Mouse (Mus musculus) liver, embryonic 11.5 days (tissue): ENCODE results near the gene Trhde. TPM values are rescaled to one million over a fixed set of nuclear protein-coding genes. Genes with fewer than 3 reads are reported as not detected.

Experiments used
- ATAC-seq: fragments of 200-750 bp; cut with Nextera tagmentation; replicated peaks from 2 replicates; pipeline ENCODE4 v1.8.0; 2017; ENCODE audit warnings: moderate number of reproducible peaks, mild to moderate bottlenecking, moderate TSS enrichment, moderate library complexity; ENCODE audit not compliant: low FRiP score
- DNase-seq: peaks from one replicate; pipeline ENCODE4 v3.0.0-alpha.2; 2017; ENCODE audit warnings: low spot score
- H3K27ac ChIP-seq: fragments of 300-500 bp; sonication (generic); 2 replicates; pipeline ENCODE4 v1.5.1; 2014; ENCODE audit warnings: mild to moderate bottlenecking, low read depth, low read length, control low read depth
- H3K27me3 ChIP-seq: fragments of 300-500 bp; sonication (generic); replicated peaks from 2 replicates; pipeline ENCODE4 v1.6.1; 2014; ENCODE audit warnings: low read length, mixed read lengths; ENCODE audit not compliant: control insufficient read depth, insufficient read depth
- H3K36me3 ChIP-seq: fragments of 300-500 bp; sonication (generic); 2 replicates; pipeline ENCODE4 v1.6.1; 2014; ENCODE audit warnings: mild to moderate bottlenecking, low read length, moderate library complexity, mixed read lengths; ENCODE audit not compliant: control insufficient read depth, insufficient read depth
- H3K4me1 ChIP-seq: fragments of 300-500 bp; sonication (generic); replicated peaks from 2 replicates; pipeline ENCODE4 v1.6.1; 2014; ENCODE audit warnings: low read length, mixed read lengths; ENCODE audit not compliant: control insufficient read depth, insufficient read depth
- H3K4me2 ChIP-seq: fragments of 300-500 bp; sonication (generic); 2 replicates; pipeline ENCODE4 v1.6.1; 2014; ENCODE audit warnings: mild to moderate bottlenecking, control low read depth, moderate library complexity
- H3K4me3 ChIP-seq: fragments of 300-500 bp; sonication (generic); 2 replicates; pipeline ENCODE4 v1.5.1; 2014; ENCODE audit warnings: low read depth, low read length, control low read depth
- H3K9ac ChIP-seq: fragments of 300-500 bp; sonication (generic); 2 replicates; pipeline ENCODE4 v1.6.1; 2014; ENCODE audit warnings: low read depth, low read length, control low read depth
- H3K9me3 ChIP-seq: fragments of 300-500 bp; sonication (generic); 2 replicates; pipeline ENCODE4 v1.6.1; 2016; ENCODE audit warnings: low read length, inconsistent platforms, mixed read lengths; ENCODE audit not compliant: control insufficient read depth
- WGBS: fragments of 180-500 bp; shearing (Covaris S2); extraction: QIAGEN DNeasy Blood & Tissue Kit; methylation state at CpG from one replicate; pipeline ENCODE4 v1.1.7; 2014; 5-methylcytosine and 5-hydroxymethylcytosine counted together
- polyA plus RNA-seq: library from polyadenylated mRNA; unstranded; fragments of >200 nt; fragmentation: Nextera tagmentation; extraction: Ambion mirVana; gene quantifications from 2 replicates; pipeline ENCODE4 v1.2.1, GENCODE M21; 2014

Trhde gene
- polyA plus RNA-seq, 1 experiment from 2014 or later = not detected

DNA sequence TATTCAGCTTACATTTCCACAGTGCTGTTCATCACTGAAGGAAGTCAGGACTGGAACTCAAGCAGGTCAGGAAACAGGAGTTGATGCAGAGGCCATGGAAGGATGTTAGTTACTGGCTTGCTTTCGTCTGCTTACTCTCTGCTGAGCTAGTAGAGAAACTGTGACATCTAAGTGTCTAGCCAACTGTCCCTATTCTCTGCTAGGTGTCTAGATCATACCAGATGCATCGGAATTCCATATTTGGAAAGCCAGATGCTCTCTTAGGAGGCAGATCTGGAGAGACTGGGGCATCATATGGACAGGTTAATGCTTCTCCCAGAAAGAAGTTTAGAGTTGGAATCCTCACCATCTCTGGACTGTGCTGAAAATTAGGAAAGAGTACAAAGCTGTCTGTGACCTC is 386.4 kb downstream of the Trhde start:
- no peak overlapping the region for H3K4me3 ChIP-seq
- no peaks in the 10 kb centered on the region for H3K9me3 ChIP-seq
- DNase-seq = no peak
- no peak overlapping the region for H3K9ac ChIP-seq
- H3K36me3 ChIP-seq = no peaks in the 10 kb centered on the region
- no peaks in the 10 kb centered on the region for H3K27me3 ChIP-seq
- no peak overlapping the region for H3K27ac ChIP-seq
- H3K4me2 ChIP-seq = no peak overlapping the region
- WGBS = 74% methylated on average over 2 of the region's 2 CpGs
- no peaks in the 10 kb centered on the region for H3K4me1 ChIP-seq
- ATAC-seq = no peak

DNA sequence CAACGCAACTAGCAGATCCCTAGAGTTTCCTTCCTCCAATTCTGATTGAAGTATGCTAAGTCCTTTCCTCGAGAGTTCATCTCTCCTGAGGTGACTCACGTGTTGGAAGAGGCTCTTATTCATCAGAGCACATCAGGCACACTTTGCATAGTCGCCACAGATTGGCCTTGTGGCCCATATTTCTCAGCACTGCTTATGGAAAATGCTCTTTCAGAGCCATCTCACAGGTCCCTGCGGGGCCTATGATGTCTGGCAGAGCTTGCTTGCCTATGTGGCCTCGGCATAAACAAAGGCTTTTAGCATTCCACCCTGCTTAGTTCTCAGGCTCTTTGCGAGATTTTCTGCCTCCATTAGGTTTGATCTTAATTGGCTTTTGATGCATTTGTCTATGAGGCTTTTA is 396.8 kb downstream of the Trhde start:
- no peaks in the 10 kb centered on the region for H3K27me3 ChIP-seq
- ATAC-seq (no peak), DNase-seq (no peak)
- H3K27ac ChIP-seq = no peak overlapping the region
- H3K36me3 ChIP-seq = no peaks in the 10 kb centered on the region
- 60% methylated on average over 7 of the region's 7 CpGs for WGBS
- H3K4me3 ChIP-seq = no peak overlapping the region
- H3K9me3 ChIP-seq = no peaks in the 10 kb centered on the region
- H3K9ac ChIP-seq = no peak overlapping the region
- no peaks in the 10 kb centered on the region for H3K4me1 ChIP-seq
- no peak overlapping the region for H3K4me2 ChIP-seq

DNA sequence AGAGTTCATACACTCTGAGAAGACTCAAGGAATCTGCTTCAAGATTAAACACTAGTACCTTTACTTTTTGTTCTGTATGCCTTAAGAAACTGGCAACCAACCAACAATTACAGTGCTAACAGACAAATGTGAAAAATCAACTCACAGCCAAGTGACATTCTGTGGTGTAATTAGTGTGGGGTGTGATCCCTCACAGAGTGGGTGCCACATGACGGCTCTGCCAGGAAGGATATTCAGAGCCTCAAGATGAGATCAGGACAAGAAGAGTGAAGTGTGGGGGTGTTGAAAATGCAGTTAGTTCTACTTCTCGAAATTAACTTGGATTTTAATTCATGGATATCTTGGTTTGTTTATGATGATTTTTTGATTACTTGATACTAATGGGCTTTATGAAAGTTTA is 398.3 kb downstream of the Trhde start:
- no peak for ATAC-seq

DNA sequence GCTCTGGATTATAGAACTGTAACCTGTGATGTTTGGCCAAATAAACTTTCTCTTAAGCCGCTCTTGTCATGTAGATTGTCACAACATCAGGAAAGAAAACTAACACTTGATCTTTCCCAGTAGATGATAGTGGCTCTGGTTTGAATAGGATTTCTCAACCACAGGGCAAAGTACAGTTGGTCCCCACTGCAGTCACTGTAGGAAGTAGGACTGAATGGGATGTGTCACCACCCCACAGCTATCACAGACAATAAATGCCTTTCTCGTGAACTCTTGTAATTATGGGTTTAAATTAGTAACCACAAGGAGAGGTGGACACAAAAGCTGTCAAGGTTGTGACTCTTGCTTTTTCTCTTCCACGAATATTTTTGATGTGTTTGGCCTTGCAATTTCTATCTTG is 431.3 kb downstream of the Trhde start:
- H3K36me3 ChIP-seq = no peaks in the 10 kb centered on the region
- ATAC-seq (no peak), DNase-seq (no peak)
- WGBS = 77% methylated on average over 3 of the region's 3 CpGs
- no peak overlapping the region for H3K4me3 ChIP-seq
- H3K9ac ChIP-seq = no peak overlapping the region
- H3K4me2 ChIP-seq = no peak overlapping the region
- no peak overlapping the region for H3K27ac ChIP-seq
- no peaks in the 10 kb centered on the region for H3K4me1 ChIP-seq
- no peaks in the 10 kb centered on the region for H3K27me3 ChIP-seq
- H3K9me3 ChIP-seq = no peaks in the 10 kb centered on the region

More for the DNA sequence above, 398.3 kb downstream of the Trhde start:
- no peak for DNase-seq
- Histone ChIP-seq H3K9me3 (no peaks in the 10 kb centered on the region), H3K4me1 (no peaks in the 10 kb centered on the region), H3K9ac (no peak overlapping the region), H3K36me3 (no peaks in the 10 kb centered on the region), H3K4me3 (no peak overlapping the region), H3K27me3 (no peaks in the 10 kb centered on the region), H3K27ac (no peak overlapping the region), H3K4me2 (no peak overlapping the region)
- 47% methylated on average over 2 of the region's 2 CpGs for WGBS

DNA sequence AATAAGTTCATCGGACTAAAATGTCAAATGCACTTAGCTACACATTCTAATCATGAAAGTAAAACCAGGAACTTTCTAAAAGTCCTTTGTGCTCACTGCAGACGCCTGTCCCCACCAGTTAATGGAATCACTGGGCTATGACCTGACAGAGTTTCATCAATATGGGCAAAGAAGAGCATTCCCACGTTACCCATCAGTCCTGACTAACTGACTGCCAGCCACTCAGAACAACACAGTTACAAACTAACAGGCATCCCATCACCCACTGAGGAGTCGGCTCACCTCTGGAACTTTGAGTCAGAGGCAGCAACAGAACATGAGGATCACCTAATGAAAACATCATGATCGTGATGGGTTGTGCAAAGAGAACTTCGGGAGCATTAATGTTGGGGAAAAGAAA is 438.7 kb downstream of the Trhde start:
- H3K36me3 ChIP-seq = no peaks in the 10 kb centered on the region
- no peaks in the 10 kb centered on the region for H3K9me3 ChIP-seq
- H3K4me1 ChIP-seq = no peaks in the 10 kb centered on the region
- DNase-seq = no peak
- H3K9ac ChIP-seq = no peak overlapping the region
- WGBS = 76% methylated on average over 6 of the region's 6 CpGs
- no peaks in the 10 kb centered on the region for H3K27me3 ChIP-seq
- no peak overlapping the region for H3K27ac ChIP-seq
- H3K4me2 ChIP-seq = no peak overlapping the region
- no peak overlapping the region for H3K4me3 ChIP-seq
- no peak for ATAC-seq

DNA sequence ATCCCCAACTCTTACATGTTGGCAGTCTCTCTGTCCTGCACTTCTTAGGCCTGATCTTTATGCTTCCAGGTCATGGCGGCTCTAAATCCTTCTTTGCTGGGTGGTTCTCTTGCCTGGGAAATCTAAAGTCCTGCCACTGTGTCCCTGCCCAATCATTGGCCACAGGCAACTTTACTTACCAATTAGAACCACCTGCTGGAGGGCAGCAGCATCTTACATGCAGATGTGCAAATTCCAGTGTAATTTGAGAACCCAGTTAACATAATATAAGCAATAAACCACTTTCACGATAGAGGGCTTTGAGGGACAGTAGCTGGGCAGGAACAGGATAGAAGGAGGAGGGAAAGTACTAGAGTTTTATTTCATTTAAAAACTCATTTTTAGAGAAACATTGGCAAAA is 439.5 kb downstream of the Trhde start:
- no peaks in the 10 kb centered on the region for H3K36me3 ChIP-seq
- H3K4me3 ChIP-seq = no peak overlapping the region
- no peak overlapping the region for H3K27ac ChIP-seq
- H3K4me2 ChIP-seq = no peak overlapping the region
- no peak overlapping the region for H3K9ac ChIP-seq
- DNase-seq (no peak), ATAC-seq (no peak)
- no peaks in the 10 kb centered on the region for H3K27me3 ChIP-seq
- H3K9me3 ChIP-seq = no peaks in the 10 kb centered on the region
- 72% methylated on average over 2 of the region's 2 CpGs for WGBS
- H3K4me1 ChIP-seq = no peaks in the 10 kb centered on the region
